Comparison of ENCODE assay signal across 16 mouse cellular contexts in the genomic region with DNA sequence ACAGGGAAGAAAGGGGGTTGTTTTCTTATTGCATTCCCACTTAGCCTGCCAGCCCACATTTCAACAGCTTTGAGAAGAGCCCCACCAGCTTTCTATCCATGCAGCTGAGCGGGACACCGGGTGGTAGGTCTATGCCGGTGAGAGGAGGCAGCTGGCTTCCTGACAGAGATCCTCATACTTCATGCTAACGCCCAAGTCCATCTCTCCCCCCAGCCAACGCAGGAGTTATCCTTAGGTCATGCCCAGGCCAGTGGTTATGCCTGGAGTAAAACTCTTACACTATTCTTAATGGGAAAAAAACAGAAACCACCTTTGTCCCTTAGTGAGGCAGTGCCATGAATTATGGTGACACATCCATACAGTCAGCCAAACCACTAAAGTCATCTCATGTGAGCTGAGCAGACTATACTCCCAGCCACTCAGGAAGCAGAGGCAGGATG.
DNase-seq lines count a peak whose midpoint lies in the region; ATAC-seq lines count a peak whose summit lies in the region.
"Had no signal": no experiment of that assay in that cellular context is flagged by ENCODE, and none has a peak within 500 bp of the region (broad histone marks: within the 10 kb centered on the region; RNA-seq: fewer than 3 reads in every experiment).

No protein-coding gene starts in this region.

- no peaks in the 10 kb centered on the region for H3K36me3 ChIP-seq in kidney, embryonic 14.5 days (ENCODE audit: control insufficient read depth, insufficient read depth, low read length)
- peaks cover 10% of the 10 kb centered on the region; the same call in 1 of the 2 replicates for H3K36me3 ChIP-seq in heart, embryonic 12.5 days
- H3K36me3 ChIP-seq: forebrain, embryonic 12.5 days had no signal

- ATAC-seq in kidney, embryonic 14.5 days (ENCODE audit: low FRiP score, low TSS enrichment) = no peak
- ATAC-seq in heart, embryonic 12.5 days (ENCODE audit: insufficient number of reproducible peaks, low FRiP score) = no peak
- ATAC-seq: Patski had no signal

- peak; percentile 57 for DNase-seq in kidney, postnatal 10 days
- DNase-seq in adipocyte (ENCODE audit: low spot score) = peak; percentile 42
- DNase-seq in kidney, postnatal 36 days = peak; percentile 41 to 50
- no peak for DNase-seq in spleen, adult 12 weeks (ENCODE audit: low spot score)
- DNase-seq in adrenal gland, postnatal 25 days = no peak
- DNase-seq: cerebellum, adult 2 months; midbrain, embryonic 14.5 days; thymus, postnatal 14 days had no signal

- no peaks in the 10 kb centered on the region for H3K27me3 ChIP-seq in kidney, embryonic 14.5 days (ENCODE audit: control insufficient read depth, insufficient read depth, low read length)
- H3K27me3 ChIP-seq in heart, embryonic 12.5 days (replicated peaks) = no peaks in the 10 kb centered on the region
- H3K27me3 ChIP-seq: Patski had no signal

- H3K4me3 ChIP-seq in kidney, embryonic 14.5 days (ENCODE audit: low read length) = no peak overlapping the region
- no peak overlapping the region for H3K4me3 ChIP-seq in heart, embryonic 12.5 days
- H3K4me3 ChIP-seq: forebrain, embryonic 12.5 days; heart, adult 2 months; left cerebral cortex, adult 2 months had no signal

- peaks cover 6% of the 10 kb centered on the region; the same call in 1 of the 2 replicates for H3K9me3 ChIP-seq in kidney, embryonic 14.5 days (ENCODE audit: control insufficient read depth, low read length)
- H3K9me3 ChIP-seq in heart, embryonic 12.5 days (replicated peaks) = no peaks in the 10 kb centered on the region; the same call in 1 of the 2 replicates
- H3K9me3 ChIP-seq: forebrain, embryonic 12.5 days had no signal

- H3K27ac ChIP-seq in kidney, embryonic 14.5 days (ENCODE audit: low read depth, low read length) = no peak overlapping the region
- H3K27ac ChIP-seq in heart, embryonic 12.5 days (ENCODE audit: poor library complexity, severe bottlenecking) = 0 out of 2 replicates have a peak overlapping the region, but pooled peaks have one; percentile 11
- H3K27ac ChIP-seq: forebrain, embryonic 12.5 days; heart, adult 2 months; hindbrain, embryonic 14.5 days; left cerebral cortex, adult 2 months; liver, embryonic 14.5 days had no signal

- H3K4me1 ChIP-seq in kidney, embryonic 14.5 days (ENCODE audit: control insufficient read depth, insufficient read depth, low read length) = peaks cover 9% of the 10 kb centered on the region
- H3K4me1 ChIP-seq in heart, embryonic 12.5 days (replicated peaks) = peaks cover 78% of the 10 kb centered on the region

- no peak overlapping the region for H3K4me2 ChIP-seq in kidney, embryonic 14.5 days (replicated peaks; ENCODE audit: low read depth, low read length)
- no peak overlapping the region for H3K4me2 ChIP-seq in heart, embryonic 12.5 days
- H3K4me2 ChIP-seq: forebrain, embryonic 12.5 days; hindbrain, embryonic 14.5 days had no signal

- WGBS in kidney, embryonic 14.5 days = 34% methylated on average over 5 of the region's 5 CpGs
- 24% methylated on average over 5 of the region's 5 CpGs for WGBS in heart, embryonic 12.5 days

- no peak overlapping the region for H3K9ac ChIP-seq in kidney, embryonic 14.5 days (ENCODE audit: low read depth, low read length)
- H3K9ac ChIP-seq in heart, embryonic 12.5 days = no peak overlapping the region
- H3K9ac ChIP-seq: forebrain, embryonic 12.5 days; hindbrain, embryonic 14.5 days; liver, embryonic 14.5 days had no signal

Comparison
In these comparisons a context has a peak if more than half of its experiments do, and no peak if none do; other contexts are left out.
1. DNase-seq: peak in kidney, postnatal 10 days (single experiment), adipocyte (single experiment) and kidney, postnatal 36 days (2 of 2); none in spleen, adult 12 weeks (single experiment) and adrenal gland, postnatal 25 days (single experiment).